Mouse (Mus musculus): ENCODE data around the gene 1700003E16Rik.
A peak's percentile ranks its signal among the peaks of the same experiment; 100 is the strongest.

The 1700003E16Rik gene

GRCm38 (mm10) chr6:83156259-83156684 is at the start of gene 1700003E16Rik, which contains the start of gene Wdr54:
Gene 1700003E16Rik (plus strand): TSS chr6:83156404.
Gene Wdr54 (minus strand): TSS chr6:83156397.
- DNase-seq (ENCODE audit: low spot score in 2 of 2), result peak; percentile 18 to 49

- peak; percentile 88 to 94 for DNase-seq (ENCODE audit: low spot score in 2 of 2)
Measured at GRCm38 (mm10) chr6:83107566-83108400, 48.4 kb upstream of the 1700003E16Rik start.

DNA sequence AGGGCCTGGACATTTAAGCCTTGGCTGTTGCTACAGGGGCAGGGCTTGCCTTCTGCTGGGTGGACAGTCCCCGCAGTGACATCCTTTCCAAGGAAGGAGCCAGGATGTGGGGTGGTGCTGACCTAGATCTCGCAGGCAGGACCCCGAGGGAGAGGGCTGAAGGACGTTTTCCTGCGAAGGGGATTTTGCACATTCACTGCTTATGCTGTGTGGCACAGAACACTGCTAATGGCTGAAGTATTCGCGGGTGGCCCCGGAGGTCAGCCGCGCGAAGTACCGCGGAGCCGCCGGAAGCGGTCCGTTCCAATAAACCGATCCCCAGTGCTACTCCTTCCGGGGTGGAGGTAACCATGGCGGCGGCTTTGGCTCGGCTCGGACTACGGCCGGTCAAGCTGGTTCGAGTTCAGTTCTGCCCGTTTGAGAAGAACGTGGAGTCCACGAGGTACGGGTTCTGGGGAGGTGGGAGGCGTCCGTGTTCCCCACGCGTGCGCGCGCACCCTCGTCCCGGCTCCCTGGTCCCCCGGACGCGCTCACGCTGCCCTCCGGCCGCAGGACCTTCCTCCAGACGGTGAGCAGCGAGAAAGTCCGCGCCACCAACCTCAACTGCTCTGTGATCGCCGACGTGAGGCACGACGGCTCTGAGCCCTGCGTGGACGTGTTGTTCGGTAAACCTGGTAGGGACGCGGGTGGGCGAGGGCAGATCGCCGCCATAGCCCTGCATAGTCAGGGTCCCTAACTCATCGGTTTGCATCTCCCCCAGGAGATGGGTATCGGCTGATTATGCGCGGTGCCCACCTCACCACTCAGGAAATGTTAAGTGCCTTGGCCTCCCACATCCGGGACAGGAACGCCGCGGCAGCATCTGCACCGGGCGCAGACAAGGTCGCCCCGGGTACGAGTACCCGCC is 47.2 kb upstream of the 1700003E16Rik start, which contains the start of gene Mrpl53:
Gene Mrpl53 (plus strand): TSS at position 279 of the 907 bp plus-strand sequence.
- DNase-seq (ENCODE audit: low spot score in 2 of 2), result peak; percentile 84 to 85

GRCm38 (mm10) chr6:83111510-83112136 is 44.6 kb upstream of the 1700003E16Rik start:
- peak in 1 of 2 experiments; percentile 50 for DNase-seq (ENCODE audit: low spot score in 2 of 2)

DNA sequence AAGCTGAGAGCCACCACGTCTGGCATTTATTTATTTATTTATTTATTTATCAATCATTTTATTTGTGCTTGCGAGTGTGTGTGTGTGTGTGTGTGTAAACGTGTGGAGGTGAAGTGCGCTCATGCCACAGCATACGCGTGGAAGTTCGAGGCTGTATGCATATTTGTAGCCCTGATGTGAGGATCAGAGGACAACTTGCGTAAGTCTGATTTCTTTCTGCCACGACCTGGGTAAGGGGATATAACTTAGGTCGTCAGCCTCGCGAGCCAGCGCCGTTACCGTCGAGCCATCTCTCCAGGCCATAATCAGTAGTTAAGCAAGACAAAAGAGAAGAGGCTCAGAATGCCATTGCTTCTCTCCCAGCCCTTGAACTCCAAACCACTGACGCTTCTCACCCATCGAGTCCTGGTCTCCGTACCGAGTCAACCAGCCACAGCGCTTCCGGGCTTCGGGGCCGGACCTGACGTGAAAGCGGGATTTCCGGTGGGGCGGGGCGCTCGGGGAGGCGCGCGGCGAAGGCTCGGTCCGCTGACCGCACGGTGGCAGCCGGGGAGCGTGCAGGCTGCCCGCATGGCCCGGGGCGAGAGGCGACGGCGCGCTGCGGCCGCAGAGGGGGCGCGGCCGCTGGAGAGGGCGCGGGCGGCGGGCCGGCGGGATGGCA is 41.1 kb upstream of the 1700003E16Rik start, which contains the start of gene Mogs:
Gene Mogs (plus strand): TSS at position 486 of the 661 bp plus-strand sequence.
- peak; percentile 92 to 96 for DNase-seq (ENCODE audit: low spot score in 2 of 2)

GRCm38 (mm10) chr6:83115682-83116372 is 40.4 kb upstream of the 1700003E16Rik start:
- DNase-seq (ENCODE audit: low spot score in 2 of 2), result no peak

DNA sequence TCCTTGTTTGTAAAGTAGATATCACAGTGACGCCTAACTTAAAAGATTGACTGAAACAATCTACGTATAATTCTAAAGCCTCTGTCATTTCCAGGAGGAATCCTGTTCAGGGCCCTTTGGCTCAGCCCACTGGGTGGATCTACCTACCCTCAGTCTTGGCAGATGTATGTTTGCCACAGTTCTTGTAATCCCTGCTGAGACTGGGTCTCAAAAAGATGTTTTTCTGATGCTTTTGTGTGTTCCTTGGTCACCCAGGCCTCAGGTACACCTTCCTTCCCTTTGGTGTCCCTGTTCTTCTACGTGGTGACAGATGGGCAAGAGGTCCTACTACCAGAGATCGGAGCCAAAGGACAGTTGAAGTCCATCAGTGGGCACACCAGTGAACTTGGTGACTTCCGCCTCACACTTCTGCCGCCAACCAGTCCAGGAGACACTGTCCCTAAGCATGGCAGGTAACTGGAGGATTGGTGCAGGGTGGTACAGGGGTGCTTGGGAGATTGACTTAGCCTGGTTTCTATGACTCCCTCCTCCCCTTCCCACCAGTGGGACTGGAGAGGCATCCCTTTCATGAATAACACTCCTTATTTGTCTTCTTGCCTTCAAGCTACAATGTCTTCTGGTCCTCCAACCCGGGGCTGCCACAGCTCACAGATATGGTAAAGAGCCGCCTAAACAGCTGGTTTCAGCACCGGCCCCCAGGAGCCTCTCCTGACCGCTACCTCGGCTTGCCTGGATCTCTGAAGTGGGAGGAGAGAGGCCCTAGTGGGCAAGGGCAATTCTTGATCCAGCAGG is 39.6 kb upstream of the 1700003E16Rik start:
- DNase-seq (ENCODE audit: low spot score in 2 of 2), result no peak

DNA sequence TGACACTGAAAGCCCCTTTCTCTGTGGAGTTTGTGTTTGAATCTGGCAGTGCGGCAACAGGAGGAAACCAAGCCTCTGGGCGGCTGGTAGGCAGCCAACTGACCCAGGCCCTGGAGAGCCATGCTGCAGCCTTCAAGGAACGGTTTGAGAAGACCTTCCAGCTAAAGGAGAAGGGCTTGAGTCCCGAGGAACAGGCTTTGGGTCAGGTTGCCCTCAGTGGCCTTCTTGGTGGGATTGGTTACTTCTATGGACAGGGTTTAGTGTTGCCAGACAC is 39.1 kb upstream of the 1700003E16Rik start:
- no peak for DNase-seq (ENCODE audit: low spot score in 2 of 2)

DNA sequence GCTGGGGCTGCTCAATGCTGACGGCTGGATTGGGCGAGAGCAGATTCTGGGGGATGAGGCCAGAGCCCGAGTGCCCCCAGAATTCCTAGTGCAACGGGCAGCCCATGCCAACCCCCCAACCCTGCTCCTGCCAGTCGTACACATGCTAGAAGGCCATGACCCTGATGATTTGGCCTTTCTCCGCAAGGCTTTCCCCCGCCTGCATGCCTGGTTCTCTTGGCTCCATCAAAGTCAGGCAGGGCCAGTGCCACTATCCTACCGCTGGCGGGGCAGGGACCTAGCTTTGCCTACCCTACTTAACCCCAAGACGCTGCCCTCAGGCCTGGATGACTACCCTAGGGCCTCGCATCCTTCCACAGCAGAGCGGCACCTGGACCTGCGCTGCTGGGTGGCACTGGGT is 38.6 kb upstream of the 1700003E16Rik start:
- DNase-seq (ENCODE audit: low spot score in 2 of 2), result no peak

- DNase-seq (ENCODE audit: low spot score in 2 of 2), result no peak
Measured at GRCm38 (mm10) chr6:83118369-83118768, 37.8 kb upstream of the 1700003E16Rik start.

- peak in 1 of 2 experiments; percentile 26 for DNase-seq (ENCODE audit: low spot score in 2 of 2)
Measured at GRCm38 (mm10) chr6:83118825-83119733, 37.1 kb upstream of the 1700003E16Rik start.

GRCm38 (mm10) chr6:83119734-83120051 is 36.5 kb upstream of the 1700003E16Rik start:
- DNase-seq (ENCODE audit: low spot score in 2 of 2), result peak in 1 of 2 experiments; percentile 41

- DNase-seq (ENCODE audit: low spot score in 2 of 2), result peak; percentile 85 to 90
Measured at GRCm38 (mm10) chr6:83120930-83121862, 35.0 kb upstream of the 1700003E16Rik start, which contains the start of gene Wbp1. Gene Wbp1 (minus strand): TSS chr6:83121559.

GRCm38 (mm10) chr6:83121863-83122710 is 34.1 kb upstream of the 1700003E16Rik start:
- no peak for DNase-seq (ENCODE audit: low spot score in 2 of 2)

GRCm38 (mm10) chr6:83122961-83123360 is 33.2 kb upstream of the 1700003E16Rik start:
- no peak for DNase-seq (ENCODE audit: low spot score in 2 of 2)

DNA sequence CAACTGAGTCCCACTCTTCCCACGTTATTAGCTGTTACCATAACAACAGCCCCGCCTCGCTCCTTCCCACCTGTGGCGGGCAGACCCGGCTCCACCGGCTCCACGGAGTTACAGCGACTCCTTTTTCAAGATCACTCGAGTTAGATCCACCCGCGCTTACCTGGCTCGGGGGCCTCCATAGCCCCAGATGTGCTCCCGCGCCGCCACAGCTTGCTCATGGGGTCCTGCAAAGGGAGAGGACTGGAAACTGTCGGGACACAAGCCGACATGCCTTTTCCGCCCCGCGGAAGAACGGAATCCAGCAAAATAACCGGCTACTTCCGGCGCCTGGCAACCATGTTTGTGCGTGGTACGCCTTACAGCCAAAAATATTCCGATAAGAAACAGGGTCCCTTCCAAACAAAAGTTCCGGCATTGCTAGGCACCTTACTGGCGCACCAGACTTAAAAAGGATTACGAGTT is 31.3 kb upstream of the 1700003E16Rik start:
- DNase-seq (ENCODE audit: low spot score in 2 of 2), result peak; percentile 87 to 91

DNA sequence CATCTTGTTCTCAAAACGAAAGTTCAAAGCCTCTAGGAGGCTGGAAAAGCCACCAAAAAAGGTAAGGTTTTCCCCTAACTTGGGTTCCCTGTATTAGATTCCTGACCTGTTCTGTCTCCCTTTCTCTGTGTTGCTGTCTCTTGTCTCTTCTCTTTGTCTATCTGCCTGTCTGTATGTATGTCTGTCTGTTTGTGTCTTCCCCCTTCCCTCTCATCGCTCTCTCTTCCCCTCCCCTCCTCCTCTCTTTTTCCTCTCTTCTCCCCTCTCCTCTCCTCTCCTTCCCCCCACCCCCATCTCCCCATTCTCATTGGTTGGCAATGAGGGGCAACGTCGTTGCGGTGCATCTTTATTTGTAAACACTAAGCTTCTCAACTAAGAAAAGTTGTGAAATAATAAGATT is 30.9 kb upstream of the 1700003E16Rik start, which contains the start of gene Ino80b:
Gene Ino80b (minus strand): TSS at position 101 of the 400 bp plus-strand sequence.
- no peak for DNase-seq (ENCODE audit: low spot score in 2 of 2)
